Mouse (Mus musculus) hindbrain, embryonic 14.5 days (tissue): ENCODE measurements around the gene Pdcd11. TPM values are rescaled to one million over a fixed set of nuclear protein-coding genes. Genes with fewer than 3 reads are reported as not detected.
"Not testable (repeated sequence)": the region's sequence is repeated elsewhere in the genome, so short reads cannot be mapped to it uniquely, and the experiment has no call there.

Experiments
- ATAC-seq: fragments of 200-750 bp; cut with Nextera tagmentation; 2 replicates; pipeline ENCODE4 v1.8.0; 2017; ENCODE audit warnings: moderate number of reproducible peaks, mild to moderate bottlenecking, moderate TSS enrichment, moderate library complexity; ENCODE audit not compliant: low FRiP score
- DNase-seq: peaks from one replicate; pipeline ENCODE4 v3.0.0-alpha.2; 2015; ENCODE audit warnings: low spot score
- H3K27ac ChIP-seq: fragments of 300-500 bp; sonication (generic); 2 replicates; pipeline ENCODE4 v1.5.1; 2014; ENCODE audit warnings: mild to moderate bottlenecking, moderate library complexity
- H3K27me3 ChIP-seq: fragments of 300-500 bp; sonication (generic); 2 replicates; pipeline ENCODE4 v1.6.1; 2014; ENCODE audit warnings: mild to moderate bottlenecking, low read length, mixed read lengths; ENCODE audit not compliant: control insufficient read depth, insufficient read depth
- H3K36me3 ChIP-seq: fragments of 300-500 bp; sonication (generic); replicated peaks from 2 replicates; pipeline ENCODE4 v1.6.1; 2014; ENCODE audit not compliant: control insufficient read depth, insufficient read depth
- H3K4me1 ChIP-seq: fragments of 300-500 bp; sonication (generic); replicated peaks from 2 replicates; pipeline ENCODE4 v1.6.1; 2014; ENCODE audit warnings: antibody characterized with exemption, low read length, mixed read lengths; ENCODE audit not compliant: control insufficient read depth, insufficient read depth
- H3K4me2 ChIP-seq: fragments of 300-500 bp; sonication (generic); replicated peaks from 2 replicates; pipeline ENCODE4 v1.6.1; 2014; ENCODE audit warnings: mild to moderate bottlenecking, moderate library complexity
- H3K4me3 ChIP-seq: fragments of 300-500 bp; sonication (generic); replicated peaks from 2 replicates; pipeline ENCODE4 v1.5.1; 2014; ENCODE audit warnings: mild to moderate bottlenecking, low read length
- H3K9ac ChIP-seq: fragments of 300-500 bp; sonication (generic); 2 replicates; pipeline ENCODE4 v1.6.1; 2014
- H3K9me3 ChIP-seq: fragments of 300-500 bp; sonication (generic); 2 replicates; pipeline ENCODE4 v1.6.1; 2016; ENCODE audit warnings: low read length; ENCODE audit not compliant: control insufficient read depth
- WGBS: fragments of 180-500 bp; shearing (Covaris S2); extraction: QIAGEN DNeasy Blood & Tissue Kit; methylation state at CpG from one replicate; pipeline ENCODE4 v1.1.7; 2014; 5-methylcytosine and 5-hydroxymethylcytosine counted together
- polyA plus RNA-seq: library from polyadenylated mRNA; unstranded; fragments of >200 nt; fragmentation: Nextera tagmentation; extraction: Ambion mirVana; gene quantifications from 2 replicates; pipeline ENCODE4 v1.2.1, GENCODE M21; 2014

The Pdcd11 gene
- polyA plus RNA-seq, 1 experiment from 2014 or later: 6.0 TPM

GRCm38 (mm10) chr19:47137771-47138421 is 47.3 kb downstream of the Pdcd11 start, which contains the start of gene Calhm2:
Gene Calhm2, minus strand, starts transcription at chr19:47138294.
- Histone ChIP-seq H3K27ac (no peak within 1 kb of the TSS), H3K4me1 (peaks cover 8% of the 10 kb centered on the region), H3K9ac (peak within 1 kb of the TSS; percentile 25), H3K9me3 (no peaks in the 10 kb centered on the region), H3K27me3 (no peaks in the 10 kb centered on the region), H3K4me2 (peak within 1 kb of the TSS; percentile 47), H3K4me3 (no peak within 1 kb of the TSS; the same call in 1 of the 2 replicates), H3K36me3 (peaks cover 3% of the 10 kb centered on the region)
- DNase-seq (no peak), ATAC-seq (no peak)
- 15% methylated on average over 28 of the region's 28 CpGs for WGBS

- H3K36me3 ChIP-seq, H3K4me1 ChIP-seq, DNase-seq, H3K4me2 ChIP-seq, ATAC-seq, H3K4me3 ChIP-seq, H3K9me3 ChIP-seq, H3K9ac ChIP-seq, H3K27me3 ChIP-seq, H3K27ac ChIP-seq: not testable (repeated sequence)
- WGBS: 50% methylated on average over 7 of the region's 7 CpGs
Observed at GRCm38 (mm10) chr19:47139611-47140010, 49.0 kb downstream of the Pdcd11 start.

GRCm38 (mm10) chr19:47142438-47142837 is 51.9 kb downstream of the Pdcd11 start:
- ATAC-seq (no peak), DNase-seq (no peak)
- Histone ChIP-seq H3K9ac (no peak overlapping the region), H3K4me2 (no peak overlapping the region), H3K9me3 (no peaks in the 10 kb centered on the region), H3K27me3 (no peaks in the 10 kb centered on the region), H3K27ac (no peak overlapping the region), H3K36me3 (no peaks in the 10 kb centered on the region), H3K4me3 (no peak overlapping the region), H3K4me1 (peaks cover 5% of the 10 kb centered on the region)
- 78% methylated on average over 6 of the region's 6 CpGs for WGBS

- Histone ChIP-seq H3K4me3 (no peak within 1 kb of the TSS), H3K4me1 (no peaks in the 10 kb centered on the region), H3K4me2 (no peak within 1 kb of the TSS), H3K27ac (no peak within 1 kb of the TSS), H3K9ac (no peak within 1 kb of the TSS), H3K36me3 (no peaks in the 10 kb centered on the region), H3K9me3 (no peaks in the 10 kb centered on the region), H3K27me3 (no peaks in the 10 kb centered on the region)
- ATAC-seq: no peak
- 96% methylated on average over 6 of the region's 6 CpGs for WGBS
- no peak for DNase-seq
Observed at GRCm38 (mm10) chr19:47144154-47144553, 53.6 kb downstream of the Pdcd11 start, which contains the start of gene Calhm1. Gene Calhm1, minus strand, starts transcription at chr19:47144254.

- H3K9ac ChIP-seq: no peak overlapping the region
- no peaks in the 10 kb centered on the region for H3K36me3 ChIP-seq
- no peak for DNase-seq
- no peak overlapping the region for H3K4me3 ChIP-seq
- H3K9me3 ChIP-seq: no peaks in the 10 kb centered on the region
- H3K27ac ChIP-seq: no peak overlapping the region
- no peaks in the 10 kb centered on the region for H3K27me3 ChIP-seq
- no peak for ATAC-seq
- WGBS: 82% methylated on average over 5 of the region's 5 CpGs
- no peak overlapping the region for H3K4me2 ChIP-seq
- no peaks in the 10 kb centered on the region for H3K4me1 ChIP-seq
Observed at GRCm38 (mm10) chr19:47148267-47148847, 57.8 kb downstream of the Pdcd11 start.

- H3K4me1 ChIP-seq: no peaks in the 10 kb centered on the region
- DNase-seq (no peak), ATAC-seq (no peak)
- H3K27ac ChIP-seq: no peak overlapping the region
- no peaks in the 10 kb centered on the region for H3K27me3 ChIP-seq
- 72% methylated on average over 3 of the region's 4 CpGs for WGBS
- no peak overlapping the region for H3K4me2 ChIP-seq
- H3K9me3 ChIP-seq: no peaks in the 10 kb centered on the region
- no peaks in the 10 kb centered on the region for H3K36me3 ChIP-seq
- no peak overlapping the region for H3K4me3 ChIP-seq
- H3K9ac ChIP-seq: no peak overlapping the region
Observed at GRCm38 (mm10) chr19:47149854-47150253, 59.3 kb downstream of the Pdcd11 start.

- WGBS: 29% methylated on average over 32 of the region's 32 CpGs
- peak; percentile 52 for DNase-seq
- Histone ChIP-seq H3K27me3 (no peaks in the 10 kb centered on the region), H3K9me3 (no peaks in the 10 kb centered on the region), H3K4me3 (peak overlapping the region; percentile 32), H3K36me3 (no peaks in the 10 kb centered on the region), H3K27ac (no peak overlapping the region), H3K4me1 (no peaks in the 10 kb centered on the region), H3K4me2 (peak overlapping the region; percentile 58), H3K9ac (peak overlapping the region; percentile 52)
- ATAC-seq: peak; percentile 65
Observed at GRCm38 (mm10) chr19:47151332-47152061, 60.9 kb downstream of the Pdcd11 start.

GRCm38 (mm10) chr19:47152062-47152369 is 61.4 kb downstream of the Pdcd11 start:
- H3K27ac ChIP-seq: no peak overlapping the region
- H3K9me3 ChIP-seq: no peaks in the 10 kb centered on the region
- ATAC-seq (no peak), DNase-seq (no peak)
- H3K4me2 ChIP-seq: peak overlapping the region; percentile 58
- no peaks in the 10 kb centered on the region for H3K36me3 ChIP-seq
- WGBS: 70% methylated on average over 12 of the region's 12 CpGs
- peak overlapping the region; percentile 52 for H3K9ac ChIP-seq
- peak overlapping the region; percentile 32 for H3K4me3 ChIP-seq
- no peaks in the 10 kb centered on the region for H3K27me3 ChIP-seq
- no peaks in the 10 kb centered on the region for H3K4me1 ChIP-seq

GRCm38 (mm10) chr19:47153767-47154166 is 63.2 kb downstream of the Pdcd11 start:
- H3K4me2 ChIP-seq: no peak overlapping the region
- no peaks in the 10 kb centered on the region for H3K9me3 ChIP-seq
- H3K36me3 ChIP-seq: no peaks in the 10 kb centered on the region
- H3K4me1 ChIP-seq: no peaks in the 10 kb centered on the region
- H3K9ac ChIP-seq: no peak overlapping the region
- no peak overlapping the region for H3K27ac ChIP-seq
- no peaks in the 10 kb centered on the region for H3K27me3 ChIP-seq
- ATAC-seq (no peak), DNase-seq (no peak)
- 95% methylated on average over 7 of the region's 7 CpGs for WGBS
- no peak overlapping the region for H3K4me3 ChIP-seq
